Mouse (Mus musculus) embryonic facial prominence, embryonic 15.5 days (tissue): Measurements from ENCODE around the gene Tor2a. TPM values are rescaled to one million over a fixed set of nuclear protein-coding genes. Genes with fewer than 3 reads are reported as not detected.

Experiments used
- ATAC-seq: fragments of 200-750 bp; cut with Nextera tagmentation; 2 replicates; pipeline ENCODE4 v1.8.0; 2017; ENCODE audit warnings: low read depth, moderate TSS enrichment; ENCODE audit not compliant: insufficient number of reproducible peaks, low FRiP score, low TSS enrichment
- H3K27ac ChIP-seq: fragments of 300-500 bp; sonication (generic); replicated peaks from 2 replicates; pipeline ENCODE4 v1.5.1; 2015; ENCODE audit warnings: mild to moderate bottlenecking, inconsistent platforms
- H3K27me3 ChIP-seq: fragments of 300-500 bp; sonication (generic); 2 replicates; pipeline ENCODE4 v1.6.1; 2015; ENCODE audit warnings: inconsistent platforms
- H3K36me3 ChIP-seq: fragments of 300-500 bp; sonication (generic); 2 replicates; pipeline ENCODE4 v1.6.1; 2015; ENCODE audit warnings: mild to moderate bottlenecking, inconsistent platforms
- H3K4me1 ChIP-seq: fragments of 300-500 bp; sonication (generic); 2 replicates; pipeline ENCODE4 v1.6.1; 2015; ENCODE audit warnings: inconsistent platforms
- H3K4me2 ChIP-seq: fragments of 300-500 bp; sonication (generic); replicated peaks from 2 replicates; pipeline ENCODE4 v1.6.1; 2015; ENCODE audit warnings: mild to moderate bottlenecking, inconsistent platforms
- H3K4me3 ChIP-seq: fragments of 300-500 bp; sonication (generic); replicated peaks from 2 replicates; pipeline ENCODE4 v1.5.1; 2015; ENCODE audit warnings: mild to moderate bottlenecking, inconsistent platforms
- H3K9ac ChIP-seq: fragments of 300-500 bp; sonication (generic); 2 replicates; pipeline ENCODE4 v1.6.1; 2015; ENCODE audit warnings: inconsistent platforms
- H3K9me3 ChIP-seq: fragments of 300-500 bp; sonication (generic); replicated peaks from 2 replicates; pipeline ENCODE4 v1.6.1; 2016; ENCODE audit warnings: inconsistent platforms
- WGBS: fragments of 180-500 bp; shearing (Covaris S2); methylation state at CpG from one replicate; pipeline ENCODE4 v1.1.7; 2015; 5-methylcytosine and 5-hydroxymethylcytosine counted together
- polyA plus RNA-seq: library from polyadenylated mRNA; unstranded; fragments of >200 nt; fragmentation: Nextera tagmentation; extraction: Ambion mirVana; gene quantifications from 2 replicates; pipeline ENCODE4 v1.2.1, GENCODE M21; 2015

Tor2a gene
- polyA plus RNA-seq, 1 experiment from 2014 or later: 69.0 TPM

DNA sequence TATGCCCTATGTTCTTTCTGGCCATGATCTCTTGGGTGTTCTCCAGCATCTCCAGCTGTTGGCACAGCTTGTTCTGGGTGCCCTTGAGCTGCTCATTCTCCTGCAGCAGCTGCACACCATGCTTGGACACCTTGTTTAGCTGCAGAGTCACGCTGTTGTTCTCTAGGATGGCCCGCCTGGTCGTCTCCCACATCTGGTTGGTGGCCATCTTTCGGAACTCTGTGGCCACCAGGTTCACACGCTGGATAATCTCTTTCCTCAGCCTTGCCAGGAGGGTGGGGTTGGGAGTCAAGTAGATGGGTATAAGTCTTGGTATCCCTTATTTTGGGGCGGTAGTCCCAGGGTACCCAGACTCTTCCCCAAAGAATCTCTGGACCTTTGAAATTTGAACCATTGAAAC, 22.7 kb downstream of the Tor2a start:
- WGBS: 91% methylated on average over 6 of the region's 6 CpGs
- no peak overlapping the region for H3K4me2 ChIP-seq
- H3K9ac ChIP-seq: no peak overlapping the region
- no peak overlapping the region for H3K4me3 ChIP-seq
- no peaks in the 10 kb centered on the region for H3K27me3 ChIP-seq
- no peak overlapping the region for H3K27ac ChIP-seq
- H3K36me3 ChIP-seq: no peaks in the 10 kb centered on the region
- no peaks in the 10 kb centered on the region for H3K9me3 ChIP-seq
- H3K4me1 ChIP-seq: peaks cover 12% of the 10 kb centered on the region
- ATAC-seq: no peak

DNA sequence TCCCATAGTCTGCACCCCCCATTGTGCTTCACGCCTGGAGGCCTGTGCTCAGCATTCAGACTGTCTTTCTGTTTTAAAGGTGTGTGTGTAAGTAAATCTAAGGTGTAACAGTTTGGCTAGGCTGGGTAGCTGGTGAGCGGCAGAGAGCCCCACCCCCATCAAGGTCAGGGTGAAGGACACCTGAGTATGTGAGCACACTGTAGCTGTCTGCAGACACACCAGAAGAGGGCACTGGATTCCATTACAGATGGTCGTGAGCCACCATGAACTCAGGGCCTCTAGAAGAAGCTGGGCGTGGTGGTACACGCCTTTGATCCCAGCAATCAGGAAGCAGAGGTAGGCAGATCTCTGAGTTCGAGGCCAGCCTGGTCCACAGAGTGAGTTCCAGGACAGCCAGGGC, 24.7 kb downstream of the Tor2a start:
- H3K27ac ChIP-seq: no peak overlapping the region
- no peaks in the 10 kb centered on the region for H3K27me3 ChIP-seq
- WGBS: 68% methylated on average over 6 of the region's 6 CpGs
- no peak overlapping the region for H3K4me3 ChIP-seq
- no peak overlapping the region for H3K9ac ChIP-seq
- H3K36me3 ChIP-seq: no peaks in the 10 kb centered on the region
- no peak overlapping the region for H3K4me2 ChIP-seq
- no peak for ATAC-seq
- H3K4me1 ChIP-seq: no peaks in the 10 kb centered on the region
- H3K9me3 ChIP-seq: no peaks in the 10 kb centered on the region

DNA sequence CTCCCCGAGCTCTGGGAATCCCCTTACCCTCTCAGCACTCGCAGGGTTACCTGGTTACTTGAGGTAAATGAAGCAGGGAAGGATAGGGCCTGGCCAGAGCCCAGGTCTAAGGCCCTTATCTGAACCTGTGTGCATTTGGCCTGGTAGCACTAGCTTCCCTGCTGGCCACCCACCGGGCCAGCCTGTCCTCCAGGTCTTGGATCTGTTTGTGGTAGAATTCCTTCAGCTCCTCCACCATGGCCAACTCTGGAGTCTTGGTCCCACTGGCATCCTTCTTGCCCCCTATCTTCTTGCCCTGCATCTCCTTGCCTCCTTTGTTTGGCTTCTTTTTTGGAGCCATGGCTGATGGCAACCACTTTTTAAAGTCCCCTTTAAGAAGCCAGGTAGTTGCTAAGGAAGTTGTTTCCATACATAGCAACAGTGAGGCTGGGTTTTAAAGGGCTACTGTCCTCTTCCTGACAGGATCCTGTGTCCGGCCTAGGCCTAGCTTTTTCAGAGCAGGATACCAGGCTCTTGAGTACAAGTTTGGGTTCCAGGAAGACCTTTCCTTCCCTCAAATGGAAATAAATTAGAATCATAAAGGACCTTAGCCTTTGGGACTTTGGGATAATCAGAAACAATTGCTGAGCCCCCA, 27.1 kb downstream of the Tor2a start, which contains the start of gene Cfap157:
Gene Cfap157, minus strand, starts transcription at position 381 of the 634 bp plus-strand sequence.
- H3K27me3 ChIP-seq: no peaks in the 10 kb centered on the region
- H3K27ac ChIP-seq: no peak within 1 kb of the TSS
- ATAC-seq: no peak
- no peaks in the 10 kb centered on the region for H3K9me3 ChIP-seq
- no peak within 1 kb of the TSS for H3K4me3 ChIP-seq
- no peak within 1 kb of the TSS for H3K4me2 ChIP-seq
- no peaks in the 10 kb centered on the region for H3K36me3 ChIP-seq
- 46% methylated on average over 4 of the region's 4 CpGs for WGBS
- no peaks in the 10 kb centered on the region for H3K4me1 ChIP-seq
- H3K9ac ChIP-seq: no peak within 1 kb of the TSS

DNA sequence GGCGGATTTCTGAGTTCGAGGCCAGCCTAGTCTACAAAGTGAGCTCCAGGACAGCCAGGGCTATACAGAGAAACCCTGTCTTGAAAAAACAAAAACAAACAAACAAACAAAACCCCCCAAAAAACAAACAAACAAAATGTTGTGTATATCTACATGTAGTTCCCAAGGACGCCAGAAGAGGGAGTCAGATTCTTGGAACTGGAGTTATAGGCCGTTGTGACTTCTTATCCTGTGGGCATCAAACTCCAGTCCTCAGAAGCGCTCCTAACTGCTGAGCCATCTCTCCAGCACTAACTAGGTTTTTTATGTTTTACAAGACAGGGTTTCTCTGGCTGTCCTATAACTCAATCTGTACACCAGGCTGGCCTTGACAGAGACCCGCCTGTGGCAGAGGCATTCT, 30.1 kb downstream of the Tor2a start:
- WGBS: 63% methylated on average over 6 of the region's 6 CpGs
- H3K36me3 ChIP-seq: no peaks in the 10 kb centered on the region; the same call in 1 of the 2 replicates
- no peak for ATAC-seq
- H3K9me3 ChIP-seq: no peaks in the 10 kb centered on the region
- no peak overlapping the region for H3K4me2 ChIP-seq
- H3K27ac ChIP-seq: no peak overlapping the region
- no peaks in the 10 kb centered on the region for H3K27me3 ChIP-seq
- no peak overlapping the region for H3K9ac ChIP-seq
- no peak overlapping the region for H3K4me3 ChIP-seq
- no peaks in the 10 kb centered on the region for H3K4me1 ChIP-seq

DNA sequence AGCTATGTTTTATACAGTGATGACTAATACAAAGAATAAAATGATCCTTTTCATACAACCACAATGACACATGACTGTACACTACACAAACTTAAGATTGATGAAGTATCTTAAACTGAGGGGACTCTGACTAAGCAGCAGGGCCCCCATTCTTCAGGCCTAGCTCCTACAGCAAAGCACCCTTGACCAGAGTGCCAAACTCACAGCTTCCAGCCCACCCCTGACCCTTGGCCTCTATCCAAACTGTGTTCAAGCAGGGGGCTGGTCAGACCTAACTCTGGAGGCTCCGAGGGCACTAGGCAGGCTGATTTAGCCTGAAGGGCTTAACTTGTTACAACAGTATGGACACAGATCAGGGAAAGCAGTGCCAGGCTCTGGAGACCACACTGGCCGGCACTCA, 31.5 kb downstream of the Tor2a start:
- no peaks in the 10 kb centered on the region for H3K4me1 ChIP-seq
- ATAC-seq: no peak
- H3K4me3 ChIP-seq: no peak overlapping the region
- H3K4me2 ChIP-seq: no peak overlapping the region
- no peaks in the 10 kb centered on the region for H3K9me3 ChIP-seq
- no peaks in the 10 kb centered on the region for H3K27me3 ChIP-seq
- H3K36me3 ChIP-seq: no peaks in the 10 kb centered on the region; the same call in 1 of the 2 replicates
- H3K27ac ChIP-seq: no peak overlapping the region
- no peak overlapping the region for H3K9ac ChIP-seq
- 49% methylated on average over 2 of the region's 2 CpGs for WGBS

DNA sequence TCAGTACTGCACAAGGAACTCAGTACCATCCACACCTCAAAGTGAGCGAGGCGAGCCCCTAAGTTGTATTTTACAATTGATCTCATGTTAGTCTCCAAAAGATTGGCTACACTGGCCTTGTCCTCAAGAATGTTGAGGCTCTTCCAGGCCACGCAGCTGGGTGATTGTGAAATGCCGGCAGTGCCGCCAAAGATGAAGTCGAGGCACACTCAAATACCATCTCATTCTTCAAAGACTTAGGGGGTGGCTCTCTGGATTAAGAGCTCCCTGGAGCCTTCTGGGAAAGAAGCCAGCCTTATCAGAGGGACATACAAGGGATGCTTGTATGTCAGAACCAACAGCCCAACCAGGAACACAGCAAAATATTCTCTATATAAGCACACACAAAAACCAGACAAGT, 34.3 kb downstream of the Tor2a start:
- ATAC-seq: no peak
- Histone ChIP-seq H3K36me3 (peaks cover 11% of the 10 kb centered on the region; the same call in 1 of the 2 replicates), H3K4me2 (no peak overlapping the region), H3K27ac (no peak overlapping the region), H3K4me3 (no peak overlapping the region), H3K27me3 (no peaks in the 10 kb centered on the region), H3K9me3 (no peaks in the 10 kb centered on the region), H3K9ac (no peak overlapping the region), H3K4me1 (no peaks in the 10 kb centered on the region)
- 64% methylated on average over 6 of the region's 6 CpGs for WGBS

DNA sequence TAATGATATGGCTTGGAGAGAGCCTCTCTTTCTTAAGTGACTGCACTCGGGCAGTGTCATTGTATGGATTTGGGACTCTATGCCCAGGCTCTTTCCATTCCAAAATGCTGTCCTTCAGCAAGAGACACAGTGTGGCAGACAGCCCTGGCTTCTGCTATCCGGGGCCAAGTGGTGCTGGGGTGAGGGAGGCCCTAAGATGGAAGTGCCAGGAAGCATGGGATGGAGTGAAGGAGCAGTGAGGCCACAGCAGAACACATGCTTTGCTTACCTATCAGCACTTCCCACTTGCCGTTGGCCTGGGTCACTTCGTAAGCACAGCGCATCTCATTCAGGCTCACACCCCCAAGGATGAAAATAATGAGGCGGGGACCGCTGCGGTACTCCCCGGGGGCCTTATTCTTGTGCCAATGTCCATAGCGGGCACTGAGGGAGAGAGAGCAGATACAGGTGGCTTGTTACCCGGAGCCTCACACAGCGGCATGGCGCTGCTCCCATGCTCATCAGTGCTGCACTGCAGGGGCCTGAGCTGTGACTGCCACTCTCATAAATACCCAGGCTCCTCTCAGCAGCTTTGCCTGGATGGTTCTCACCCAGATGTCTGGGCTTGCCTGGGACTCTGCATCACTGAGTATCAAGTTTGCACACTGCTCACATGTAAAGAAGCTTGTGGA, 38.8 kb downstream of the Tor2a start:
- 87% methylated on average over 13 of the region's 13 CpGs for WGBS
- no peak overlapping the region for H3K9ac ChIP-seq
- H3K4me2 ChIP-seq: no peak overlapping the region
- no peaks in the 10 kb centered on the region for H3K9me3 ChIP-seq
- no peaks in the 10 kb centered on the region for H3K27me3 ChIP-seq
- no peak for ATAC-seq
- no peaks in the 10 kb centered on the region for H3K4me1 ChIP-seq
- no peak overlapping the region for H3K27ac ChIP-seq
- H3K4me3 ChIP-seq: no peak overlapping the region
- H3K36me3 ChIP-seq: peaks cover 35% of the 10 kb centered on the region

DNA sequence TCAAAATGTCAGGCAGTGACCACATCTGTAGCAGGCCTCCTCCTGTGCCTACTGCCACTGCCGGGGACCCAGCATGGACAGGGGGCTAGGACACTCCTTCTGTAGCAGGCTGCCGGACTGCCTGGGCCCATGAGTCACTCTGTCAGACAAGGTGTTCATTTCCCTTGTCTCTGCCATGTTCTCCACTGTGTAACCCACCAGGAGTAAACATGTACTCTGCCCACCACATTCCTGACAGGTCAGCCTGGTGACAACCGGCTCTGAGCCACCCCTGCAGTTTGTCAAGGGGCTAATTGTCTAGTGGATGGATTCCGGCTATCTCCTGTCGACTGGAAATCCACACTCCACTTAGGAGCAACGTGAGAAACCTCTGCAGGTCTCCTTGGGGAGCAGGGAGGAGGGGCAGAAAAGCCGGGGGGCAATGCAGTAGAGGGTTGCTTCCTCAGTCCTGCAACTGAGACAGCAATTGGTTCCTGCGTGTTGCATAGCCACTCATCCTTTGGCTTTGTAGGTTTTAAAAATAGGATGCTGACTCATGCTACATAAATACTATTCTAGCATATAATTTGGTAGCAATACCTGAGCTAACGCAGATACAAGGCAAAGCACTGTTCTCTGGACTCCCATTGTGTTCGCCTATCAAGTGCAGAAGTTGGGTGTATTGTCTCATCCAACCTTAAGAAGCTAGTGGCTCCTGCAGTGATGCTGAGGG, 41.4 kb downstream of the Tor2a start:
- Histone ChIP-seq H3K27ac (no peak overlapping the region), H3K4me1 (no peaks in the 10 kb centered on the region), H3K27me3 (no peaks in the 10 kb centered on the region), H3K9me3 (no peaks in the 10 kb centered on the region), H3K36me3 (peaks cover 44% of the 10 kb centered on the region), H3K4me2 (no peak overlapping the region), H3K4me3 (no peak overlapping the region), H3K9ac (no peak overlapping the region)
- WGBS: 65% methylated on average over 10 of the region's 10 CpGs
- no peak for ATAC-seq

DNA sequence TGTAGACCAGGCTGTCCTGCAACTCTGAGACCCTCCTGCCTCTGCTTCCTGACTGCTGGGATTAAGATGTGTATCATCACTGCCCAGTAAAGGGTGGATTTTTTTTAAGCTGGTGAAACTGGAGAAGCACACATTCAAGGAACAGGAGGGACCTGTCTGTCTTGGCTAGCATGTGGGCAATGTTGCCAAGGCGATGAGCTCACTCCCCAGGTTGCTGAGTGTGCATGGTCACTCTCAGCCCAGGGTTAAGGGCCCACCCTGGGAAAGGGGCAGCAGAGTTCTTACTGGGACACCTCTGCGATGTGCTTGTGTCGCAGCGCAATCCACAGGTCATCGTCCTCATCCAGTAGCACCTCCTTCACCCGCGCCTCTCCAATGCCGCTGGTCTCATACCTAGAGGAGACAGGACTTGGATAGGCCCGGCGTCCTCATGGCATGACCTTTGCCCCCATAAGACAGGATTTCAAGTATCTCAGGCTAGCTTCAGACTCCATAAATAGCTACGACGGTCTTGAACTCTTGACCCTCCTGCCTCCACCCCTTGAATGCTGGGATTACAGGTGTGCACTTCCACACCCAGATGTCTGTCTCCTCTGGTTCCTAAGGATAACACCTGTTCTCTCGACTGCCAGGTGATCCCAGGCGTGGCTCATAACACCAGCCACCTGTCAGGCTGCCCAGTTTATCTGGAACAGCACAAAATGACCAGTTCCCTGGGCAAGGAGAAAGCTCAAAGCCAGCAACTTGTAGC, 52.0 kb downstream of the Tor2a start:
- peaks cover 30% of the 10 kb centered on the region; the same call in 1 of the 2 replicates for H3K36me3 ChIP-seq

More for the DNA sequence above, 52.0 kb downstream of the Tor2a start:
- 92% methylated on average over 14 of the region's 14 CpGs for WGBS
- H3K4me1 ChIP-seq: no peaks in the 10 kb centered on the region
- H3K4me3 ChIP-seq: no peak overlapping the region
- H3K27ac ChIP-seq: no peak overlapping the region
- no peaks in the 10 kb centered on the region for H3K27me3 ChIP-seq
- ATAC-seq: no peak
- no peak overlapping the region for H3K4me2 ChIP-seq
- no peak overlapping the region for H3K9ac ChIP-seq
- H3K9me3 ChIP-seq: no peaks in the 10 kb centered on the region
